Comparison of ENCODE assay signal across 9 mouse cellular contexts in the genomic region with DNA sequence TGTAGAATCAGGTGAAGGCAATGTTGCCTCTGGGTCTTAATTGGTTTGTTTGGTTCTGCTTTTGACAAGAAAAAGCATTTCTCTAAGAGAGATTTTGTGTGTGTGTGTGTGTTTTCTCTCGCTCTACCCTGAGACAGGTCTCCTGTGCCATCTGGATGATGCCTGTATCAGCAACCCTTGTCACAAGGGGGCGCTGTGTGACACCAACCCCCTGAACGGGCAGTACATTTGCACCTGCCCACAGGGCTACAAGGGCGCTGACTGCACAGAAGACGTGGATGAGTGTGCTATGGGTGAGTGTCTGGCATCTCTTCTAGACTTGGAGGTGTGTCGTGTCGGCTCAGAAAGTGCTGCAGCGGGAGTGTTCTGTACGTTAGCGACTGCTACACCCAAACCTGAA.
A peak's percentile ranks its signal among the peaks of the same experiment; 100 is the strongest.
DNase-seq lines count a peak whose midpoint lies in the region; ATAC-seq and TF ChIP-seq lines count a peak whose summit lies in the region.
"Had no signal": no experiment of that assay in that cellular context is flagged by ENCODE, and none has a peak within 500 bp of the region (broad histone marks: within the 10 kb centered on the region; RNA-seq: fewer than 3 reads in every experiment).

No protein-coding gene starts in this region.

- H3K27me3 ChIP-seq in testis, adult 2 months (ENCODE audit: control insufficient read depth, insufficient read depth, low read length), result no peaks in the 10 kb centered on the region
- no peaks in the 10 kb centered on the region for H3K27me3 ChIP-seq in lung, embryonic 16.5 days (ENCODE audit: control insufficient read depth, insufficient read depth, low read depth, low read length)
- no peaks in the 10 kb centered on the region for H3K27me3 ChIP-seq in forebrain, embryonic 15.5 days

- ATAC-seq in lung, embryonic 16.5 days (ENCODE audit: low read depth), result no peak
- ATAC-seq in forebrain, embryonic 15.5 days (replicated peaks), result no peak

- H3K4me2 ChIP-seq in lung, embryonic 16.5 days (ENCODE audit: low read depth, low read length), result no peak overlapping the region
- no peak overlapping the region for H3K4me2 ChIP-seq in forebrain, embryonic 15.5 days (replicated peaks)

- no peak for TF ChIP-seq POLR2A in testis, adult 2 months (IDR thresholded peaks at IDR 0.05; ENCODE audit: control insufficient read depth, low read depth, low read length)

- no peaks in the 10 kb centered on the region for H3K9me3 ChIP-seq in lung, embryonic 16.5 days (ENCODE audit: control insufficient read depth, low read length)
- no peaks in the 10 kb centered on the region; the same call in 1 of the 2 replicates for H3K9me3 ChIP-seq in forebrain, embryonic 15.5 days

- no peak overlapping the region for H3K9ac ChIP-seq in lung, embryonic 16.5 days (ENCODE audit: low read length)
- no peak overlapping the region for H3K9ac ChIP-seq in forebrain, embryonic 15.5 days (replicated peaks)

- H3K4me1 ChIP-seq in testis, adult 2 months (ENCODE audit: control insufficient read depth, insufficient read depth, low read length), result no peaks in the 10 kb centered on the region; the same call in 1 of the 2 replicates
- H3K4me1 ChIP-seq in lung, embryonic 16.5 days (replicated peaks; ENCODE audit: control insufficient read depth, insufficient read depth, low read length), result peaks cover 18% of the 10 kb centered on the region
- H3K4me1 ChIP-seq in forebrain, embryonic 15.5 days, result peaks cover 12% of the 10 kb centered on the region

- H3K27ac ChIP-seq in testis, adult 2 months (ENCODE audit: control insufficient read depth, insufficient read depth, low read depth, low read length), result no peak overlapping the region
- peak overlapping the region; percentile 80 for H3K27ac ChIP-seq in lung, embryonic 16.5 days (ENCODE audit: low read length)
- no peak overlapping the region for H3K27ac ChIP-seq in forebrain, embryonic 15.5 days (replicated peaks)

- peak; percentile 38 for DNase-seq in adrenal gland, postnatal 25 days
- no peak for DNase-seq in adrenal gland, adult 18-20 months (ENCODE audit: low spot score in 2 of 2)
- no peak for DNase-seq in testis, postnatal 14 days (ENCODE audit: low spot score)
- DNase-seq in layer of hippocampus, postnatal 36 days, result no peak
- no peak for DNase-seq in ovary, adult 18-20 months (ENCODE audit: low spot score)

- H3K4me3 ChIP-seq in testis, adult 2 months (ENCODE audit: control insufficient read depth, low read depth, low read length), result no peak overlapping the region
- H3K4me3 ChIP-seq in lung, embryonic 16.5 days (ENCODE audit: low read length), result no peak overlapping the region
- no peak overlapping the region for H3K4me3 ChIP-seq in forebrain, embryonic 15.5 days

- 86% methylated on average over 10 of the region's 10 CpGs for WGBS in lung, embryonic 16.5 days
- 86% methylated on average over 10 of the region's 10 CpGs for WGBS in forebrain, embryonic 15.5 days

- TF ChIP-seq CTCF in testis, adult 2 months (IDR thresholded peaks at IDR 0.05; ENCODE audit: control insufficient read depth, insufficient read depth, insufficient replicate concordance, low read depth, low read length), result peak; percentile 65; the same call in 1 of the 2 replicates

- H3K36me3 ChIP-seq in testis, adult 2 months (ENCODE audit: control insufficient read depth, insufficient read depth, low read length), result no peaks in the 10 kb centered on the region
- peaks cover 54% of the 10 kb centered on the region for H3K36me3 ChIP-seq in lung, embryonic 16.5 days (ENCODE audit: control insufficient read depth, insufficient read depth, low read length)
- H3K36me3 ChIP-seq in forebrain, embryonic 15.5 days, result peaks cover 11% of the 10 kb centered on the region
- H3K36me3 ChIP-seq: G1E had no signal
